Mouse (Mus musculus) thymus, adult 2 months (tissue): Measurements from ENCODE around the gene Tmx2.

Experiments
- CTCF ChIP-seq: fragments of 200-500 bp; IDR thresholded peaks from 2 replicates; pipeline ENCODE4 v1.5.1; 2012; ENCODE audit warnings: mild to moderate bottlenecking, control low read depth, low read length, moderate library complexity, borderline replicate concordance; ENCODE audit not compliant: control insufficient read depth, poor library complexity, insufficient read depth; ENCODE audit errors: extremely low read depth
- POLR2A ChIP-seq: fragments of 200-500 bp; IDR thresholded peaks from 2 replicates; pipeline ENCODE4 v1.6.1; 2012; ENCODE audit warnings: mild to moderate bottlenecking, low read length, control low read depth, moderate library complexity; ENCODE audit not compliant: control insufficient read depth, poor library complexity, insufficient read depth; ENCODE audit errors: extremely low read depth

DNA sequence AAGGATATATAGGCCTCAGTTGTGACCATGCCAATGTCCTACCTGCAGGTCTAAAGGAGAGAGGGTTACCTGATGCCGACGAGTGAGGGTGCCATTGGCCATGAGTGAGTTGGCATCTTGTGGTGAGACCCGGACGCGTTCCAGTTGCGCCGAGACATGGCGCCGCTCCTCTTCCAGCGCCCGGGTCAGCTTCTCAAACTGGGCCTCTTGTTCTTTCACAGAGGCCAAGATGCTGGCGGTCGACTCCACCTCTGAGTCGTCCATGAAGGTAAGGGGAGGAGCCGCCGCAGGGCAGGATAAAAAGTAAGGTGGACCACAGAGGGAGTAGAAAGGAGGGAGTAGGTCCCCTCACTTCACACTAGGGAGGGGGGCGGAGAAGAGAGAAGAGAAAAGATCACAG, 54.7 kb downstream of the Tmx2 start:
- TF ChIP-seq POLR2A (no peak), CTCF (no peak)
